Comparison of ENCODE assay signal across 16 mouse cellular contexts in the genomic region with DNA sequence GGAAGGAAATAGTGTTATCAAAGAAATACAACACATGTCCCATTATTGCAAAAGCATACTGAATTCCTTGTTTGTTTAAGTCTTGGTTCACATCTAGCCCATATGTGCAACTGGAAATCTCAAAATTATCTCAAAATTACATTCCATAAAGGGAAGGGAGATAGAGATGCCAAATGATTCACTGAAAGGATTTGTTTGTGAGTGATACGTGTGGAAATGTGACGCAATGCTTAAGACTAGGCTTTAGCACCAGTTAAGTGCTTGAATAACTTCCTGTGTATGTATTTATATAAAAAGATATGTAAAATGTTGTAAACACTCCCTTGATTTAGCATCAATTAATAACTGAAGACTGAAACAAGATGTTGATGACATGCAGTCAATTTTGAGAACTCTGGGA.
"Had no signal": no experiment of that assay in that cellular context is flagged by ENCODE, and none has a peak within 500 bp of the region (broad histone marks: within the 10 kb centered on the region; RNA-seq: fewer than 3 reads in every experiment).

No protein-coding gene starts in this region.

- H3K9ac ChIP-seq: liver, embryonic 14.5 days; lung, embryonic 14.5 days; midbrain, embryonic 12.5 days; neural tube, embryonic 12.5 days; stomach, embryonic 15.5 days had no signal

- ATAC-seq: midbrain, embryonic 16.5 days had no signal

- H3K4me3 ChIP-seq: midbrain, embryonic 10.5 days; midbrain, embryonic 12.5 days; neural tube, embryonic 12.5 days; stomach, embryonic 15.5 days had no signal

- H3K36me3 ChIP-seq: midbrain, embryonic 10.5 days; midbrain, embryonic 12.5 days; neural tube, embryonic 12.5 days; stomach, embryonic 15.5 days had no signal

- H3K27me3 ChIP-seq: midbrain, embryonic 12.5 days; neural tube, embryonic 12.5 days; stomach, embryonic 15.5 days had no signal

- H3K27ac ChIP-seq: liver, embryonic 14.5 days; midbrain, embryonic 10.5 days; midbrain, embryonic 12.5 days; neural tube, embryonic 12.5 days; stomach, embryonic 15.5 days; stomach, postnatal 0 days had no signal

- H3K9me3 ChIP-seq: midbrain, embryonic 12.5 days; neural tube, embryonic 12.5 days; stomach, embryonic 15.5 days had no signal

- DNase-seq: lung, adult 18-20 months; lung, embryonic 14.5 days; lung, postnatal 14 days; lung, postnatal 4 days; midbrain, embryonic 14.5 days; right cerebral cortex, postnatal 14 days; thymus, adult 2 months; thymus, postnatal 25 days; thymus, postnatal 4 days had no signal

- H3K4me1 ChIP-seq: midbrain, embryonic 10.5 days; midbrain, embryonic 12.5 days; neural tube, embryonic 12.5 days; stomach, embryonic 15.5 days had no signal

- H3K4me2 ChIP-seq: lung, embryonic 14.5 days; midbrain, embryonic 12.5 days; neural tube, embryonic 12.5 days; stomach, embryonic 15.5 days had no signal
